Mouse (Mus musculus) heart, postnatal 0 days (tissue): ENCODE results near the gene Clec16a. TPM values are rescaled to one million over a fixed set of nuclear protein-coding genes. Genes with fewer than 3 reads are reported as not detected.
A peak's percentile ranks its signal among the peaks of the same experiment; 100 is the strongest.

Experiments used
- ATAC-seq: fragments of 200-750 bp; cut with Nextera tagmentation; 2 replicates; pipeline ENCODE4 v1.8.0; 2017; ENCODE audit warnings: low read depth, moderate number of reproducible peaks, moderate library complexity; ENCODE audit not compliant: insufficient read depth
- DNase-seq: peaks from one replicate; pipeline ENCODE4 v3.0.0-alpha.2; 2016; ENCODE audit warnings: low spot score
- H3K27ac ChIP-seq: fragments of 300-500 bp; sonication (generic); 2 replicates; pipeline ENCODE4 v1.5.1; 2014; ENCODE audit warnings: low read depth, mild to moderate bottlenecking
- H3K27me3 ChIP-seq: fragments of 300-500 bp; sonication (generic); 2 replicates; pipeline ENCODE4 v1.6.1; 2014; ENCODE audit warnings: low read length, mixed read lengths; ENCODE audit not compliant: control insufficient read depth, insufficient read depth
- H3K36me3 ChIP-seq: fragments of 300-500 bp; sonication (generic); replicated peaks from 2 replicates; pipeline ENCODE4 v1.6.1; 2014; ENCODE audit warnings: low read length, mixed read lengths; ENCODE audit not compliant: control insufficient read depth, insufficient read depth
- H3K4me1 ChIP-seq: fragments of 300-500 bp; sonication (generic); 2 replicates; pipeline ENCODE4 v1.6.1; 2014; ENCODE audit warnings: antibody characterized with exemption; ENCODE audit not compliant: control insufficient read depth, insufficient read depth
- H3K4me2 ChIP-seq: fragments of 300-500 bp; sonication (generic); 2 replicates; pipeline ENCODE4 v1.6.1; 2014; ENCODE audit warnings: low read depth, mild to moderate bottlenecking, low read length, moderate library complexity
- H3K4me3 ChIP-seq: fragments of 300-500 bp; sonication (generic); 2 replicates; pipeline ENCODE4 v1.5.1; 2014; ENCODE audit warnings: low read depth, low read length
- H3K9ac ChIP-seq: fragments of 300-500 bp; sonication (generic); replicated peaks from 2 replicates; pipeline ENCODE4 v1.6.1; 2014; ENCODE audit warnings: low read depth, low read length, mixed read lengths
- H3K9me3 ChIP-seq: fragments of 300-500 bp; sonication (generic); replicated peaks from 2 replicates; pipeline ENCODE4 v1.6.1; 2016; ENCODE audit warnings: low read length; ENCODE audit not compliant: control insufficient read depth
- CTCF ChIP-seq: IDR thresholded peaks from 2 replicates; pipeline ENCODE4 v1.5.1; 2016; ENCODE audit warnings: antibody characterized with exemption, control low read depth, low read depth
- EP300 ChIP-seq: IDR thresholded peaks from 2 replicates; pipeline ENCODE4 v1.6.1; 2016; ENCODE audit warnings: antibody characterized with exemption, low read depth
- WGBS: fragments of 180-500 bp; shearing (Covaris S2); extraction: QIAGEN DNeasy Blood & Tissue Kit; methylation state at CpG from one replicate; pipeline ENCODE4 v1.1.7; 2014; 5-methylcytosine and 5-hydroxymethylcytosine counted together
- polyA plus RNA-seq: library from polyadenylated mRNA; unstranded; fragments of >200 nt; fragmentation: Nextera tagmentation; extraction: Ambion mirVana; gene quantifications from 2 replicates; pipeline ENCODE4 v1.2.1, GENCODE M21; 2015
- total RNA-seq: library from RNA; depleted of rRNA; stranded (reverse); fragments of >200 nt; gene quantifications from 2 replicates; pipeline ENCODE4 v1.2.3, GENCODE M21; 2014; ENCODE audit warnings: low replicate concordance; rRNA removed

The Clec16a gene
- total RNA-seq (32.0 and 39.6 TPM in 2 replicates), polyA plus RNA-seq (36.1 and 37.7 TPM in 2 replicates)

GRCm38 (mm10) chr16:10544995-10545622 lies at the start of gene Clec16a:
Clec16a (plus strand) TSS chr16:10545339.
- H3K4me3 ChIP-seq: peak within 1 kb of the TSS; percentile 93
- H3K27me3 ChIP-seq: no peaks in the 10 kb centered on the region
- no peaks in the 10 kb centered on the region for H3K9me3 ChIP-seq
- peak; percentile 89 for ATAC-seq
- peak within 1 kb of the TSS; percentile 79 for H3K27ac ChIP-seq
- peak within 1 kb of the TSS; percentile 86 for H3K9ac ChIP-seq
- DNase-seq: peak; percentile 97
- peak within 1 kb of the TSS; percentile 88 for H3K4me2 ChIP-seq
- no peaks in the 10 kb centered on the region for H3K36me3 ChIP-seq
- no peak for TF ChIP-seq EP300
- no peak for TF ChIP-seq CTCF
- H3K4me1 ChIP-seq: peaks cover 27% of the 10 kb centered on the region
- WGBS: under 1% methylated on average over 58 of the region's 58 CpGs

GRCm38 (mm10) chr16:10495824-10496298 lies 49.3 kb upstream of the Clec16a start:
- H3K4me2 ChIP-seq: no peak overlapping the region
- H3K9me3 ChIP-seq: no peaks in the 10 kb centered on the region
- 67% methylated on average over 2 of the region's 2 CpGs for WGBS
- H3K4me3 ChIP-seq: no peak overlapping the region
- H3K9ac ChIP-seq: no peak overlapping the region
- no peak for ATAC-seq
- TF ChIP-seq EP300 (no peak), CTCF (no peak)
- no peaks in the 10 kb centered on the region for H3K36me3 ChIP-seq
- H3K27ac ChIP-seq: no peak overlapping the region
- 0 out of 2 replicates have a peak, but pooled peaks cover 6% of the 10 kb centered on the region for H3K4me1 ChIP-seq
- DNase-seq: no peak
- H3K27me3 ChIP-seq: peaks cover 8% of the 10 kb centered on the region; the same call in 1 of the 2 replicates

GRCm38 (mm10) chr16:10498096-10498602 lies 47.0 kb upstream of the Clec16a start:
- Histone ChIP-seq H3K4me3 (no peak overlapping the region), H3K27ac (no peak overlapping the region), H3K36me3 (no peaks in the 10 kb centered on the region), H3K4me2 (no peak overlapping the region), H3K9me3 (no peaks in the 10 kb centered on the region), H3K27me3 (0 out of 2 replicates have a peak, but pooled peaks cover 12% of the 10 kb centered on the region), H3K9ac (no peak overlapping the region), H3K4me1 (0 out of 2 replicates have a peak, but pooled peaks cover 6% of the 10 kb centered on the region)
- 26% methylated on average over 5 of the region's 5 CpGs for WGBS
- no peak for DNase-seq
- TF ChIP-seq CTCF: no peak
- no peak for TF ChIP-seq EP300
- no peak for ATAC-seq

- Histone ChIP-seq H3K4me2 (no peak overlapping the region), H3K9ac (no peak overlapping the region), H3K4me1 (0 out of 2 replicates have a peak, but pooled peaks cover 6% of the 10 kb centered on the region), H3K4me3 (no peak overlapping the region), H3K27me3 (0 out of 2 replicates have a peak, but pooled peaks cover 9% of the 10 kb centered on the region), H3K36me3 (no peaks in the 10 kb centered on the region), H3K9me3 (no peaks in the 10 kb centered on the region), H3K27ac (no peak overlapping the region)
- DNase-seq (no peak), ATAC-seq (no peak)
- 39% methylated on average over 1 of the region's 1 CpGs for WGBS
- TF ChIP-seq EP300 (no peak), CTCF (no peak)
Measured at GRCm38 (mm10) chr16:10499122-10499521, 46.0 kb upstream of the Clec16a start.

GRCm38 (mm10) chr16:10501865-10502264 lies 43.3 kb upstream of the Clec16a start:
- 0 out of 2 replicates have a peak, but pooled peaks cover 6% of the 10 kb centered on the region for H3K4me1 ChIP-seq
- H3K27ac ChIP-seq: no peak overlapping the region
- DNase-seq (peak; percentile 24), ATAC-seq (peak; percentile 47; the same call in 1 of the 2 replicates)
- WGBS: 10% methylated on average over 8 of the region's 8 CpGs
- H3K4me3 ChIP-seq: no peak overlapping the region
- no peak overlapping the region for H3K4me2 ChIP-seq
- 0 out of 2 replicates have a peak, but pooled peaks cover 9% of the 10 kb centered on the region for H3K27me3 ChIP-seq
- H3K36me3 ChIP-seq: no peaks in the 10 kb centered on the region
- H3K9ac ChIP-seq: no peak overlapping the region
- H3K9me3 ChIP-seq: no peaks in the 10 kb centered on the region
- TF ChIP-seq CTCF: no peak
- no peak for TF ChIP-seq EP300
